Comparison of ENCODE assay signal across 8 mouse cellular contexts in genomic region chr17:27558845-27559244, GRCm38 (mm10). TPM values are rescaled to one million over a fixed set of nuclear protein-coding genes. Genes with fewer than 3 reads are reported as not detected.
DNase-seq lines count a peak whose midpoint lies in the region; ATAC-seq and TF ChIP-seq lines count a peak whose summit lies in the region.

No protein-coding gene starts in this region.

- no peak for ATAC-seq in heart, embryonic 13.5 days (ENCODE audit: extremely low read depth, insufficient number of reproducible peaks, low FRiP score, low TSS enrichment)
- ATAC-seq in G1E (ENCODE audit: extremely low read depth, insufficient number of reproducible peaks, low FRiP score, poor library complexity, severe bottlenecking) = no peak
- no peak for ATAC-seq in hindbrain, embryonic 14.5 days (ENCODE audit: low FRiP score)
- no peak for ATAC-seq in midbrain, embryonic 13.5 days

- no peak for DNase-seq in heart, postnatal 25 days (ENCODE audit: low spot score)
- DNase-seq in G1E (ENCODE audit: low spot score) = no peak
- DNase-seq in hindbrain, embryonic 14.5 days (ENCODE audit: low spot score) = no peak
- DNase-seq in adrenal gland, postnatal 14 days = no peak
- no peak for DNase-seq in frontal cortex, postnatal 36 days (ENCODE audit: low spot score in 2 of 2)
- no peak for DNase-seq in Muller cell, postnatal 12 days (ENCODE audit: inconsistent ontology term)

- peaks cover 59% of the 10 kb centered on the region for H3K4me1 ChIP-seq in heart, embryonic 13.5 days
- peaks cover 61% of the 10 kb centered on the region for H3K4me1 ChIP-seq in G1E (ENCODE audit: insufficient read depth, low read depth, low read length)
- peaks cover 19% of the 10 kb centered on the region for H3K4me1 ChIP-seq in hindbrain, embryonic 14.5 days (replicated peaks; ENCODE audit: control insufficient read depth, insufficient read depth, low read length)
- H3K4me1 ChIP-seq in midbrain, embryonic 13.5 days (replicated peaks) = peaks cover 51% of the 10 kb centered on the region

- no peaks in the 10 kb centered on the region for H3K27me3 ChIP-seq in heart, embryonic 13.5 days (replicated peaks)
- no peaks in the 10 kb centered on the region for H3K27me3 ChIP-seq in G1E (ENCODE audit: insufficient read depth, low read length)
- H3K27me3 ChIP-seq in hindbrain, embryonic 14.5 days (ENCODE audit: control insufficient read depth, insufficient read depth, low read length) = peaks cover 10% of the 10 kb centered on the region; the same call in 1 of the 2 replicates
- peaks cover 11% of the 10 kb centered on the region for H3K27me3 ChIP-seq in midbrain, embryonic 13.5 days

- no peak for TF ChIP-seq CTCF in G1E (IDR thresholded peaks at IDR 0.05; ENCODE audit: low read depth, low read length)

- H3K36me3 ChIP-seq in heart, embryonic 13.5 days = peaks cover 24% of the 10 kb centered on the region
- H3K36me3 ChIP-seq in G1E (replicated peaks) = peaks cover 48% of the 10 kb centered on the region
- H3K36me3 ChIP-seq in hindbrain, embryonic 14.5 days (replicated peaks; ENCODE audit: control insufficient read depth, insufficient read depth) = peaks cover 15% of the 10 kb centered on the region
- peaks cover 9% of the 10 kb centered on the region for H3K36me3 ChIP-seq in midbrain, embryonic 13.5 days

- WGBS in heart, embryonic 13.5 days = 13% methylated on average over 5 of the region's 5 CpGs
- 9% methylated on average over 5 of the region's 5 CpGs for WGBS in hindbrain, embryonic 14.5 days
- WGBS in midbrain, embryonic 13.5 days = 8% methylated on average over 5 of the region's 5 CpGs

- peak overlapping the region; percentile 64 for H3K9ac ChIP-seq in heart, embryonic 13.5 days
- no peak overlapping the region for H3K9ac ChIP-seq in hindbrain, embryonic 14.5 days
- H3K9ac ChIP-seq in midbrain, embryonic 13.5 days (replicated peaks) = no peak overlapping the region

- intact Hi-C loops in heart, postnatal 25 days (cut with DNase I) = no loop called here

- no peaks in the 10 kb centered on the region for H3K9me3 ChIP-seq in heart, embryonic 13.5 days
- H3K9me3 ChIP-seq in G1E (replicated peaks) = no peaks in the 10 kb centered on the region
- no peaks in the 10 kb centered on the region for H3K9me3 ChIP-seq in hindbrain, embryonic 14.5 days (ENCODE audit: control insufficient read depth, low read length)
- no peaks in the 10 kb centered on the region for H3K9me3 ChIP-seq in midbrain, embryonic 13.5 days

- 0 out of 2 replicates have a peak overlapping the region, but pooled peaks have one; percentile 13 for H3K27ac ChIP-seq in heart, embryonic 13.5 days (replicated peaks)
- H3K27ac ChIP-seq in hindbrain, embryonic 14.5 days = no peak overlapping the region
- no peak overlapping the region for H3K27ac ChIP-seq in midbrain, embryonic 13.5 days

- peak overlapping the region; percentile 88; the same call in 1 of the 2 replicates for H3K4me3 ChIP-seq in heart, embryonic 13.5 days
- peak overlapping the region; percentile 95 for H3K4me3 ChIP-seq in G1E (ENCODE audit: low read depth, low read length)
- H3K4me3 ChIP-seq in hindbrain, embryonic 14.5 days (replicated peaks; ENCODE audit: low read length) = no peak overlapping the region
- H3K4me3 ChIP-seq in midbrain, embryonic 13.5 days (replicated peaks) = no peak overlapping the region

- peak overlapping the region; percentile 86 for H3K4me2 ChIP-seq in heart, embryonic 13.5 days
- peak overlapping the region; percentile 82 for H3K4me2 ChIP-seq in hindbrain, embryonic 14.5 days (replicated peaks)
- peak overlapping the region; percentile 90 for H3K4me2 ChIP-seq in midbrain, embryonic 13.5 days (replicated peaks)

RNA-seq across cellular contexts. Expression of gene Hmga1, which starts 2.5 kb away (rescaled TPM):
- polyA plus RNA-seq in heart, embryonic 13.5 days (2015; fragmentation: Nextera tagmentation; extraction: Ambion mirVana) = 153 and 160 TPM in 2 replicates
- total RNA-seq in heart, postnatal 25 days (2021) = 10 to 100 TPM; 35.2 to 42.0 TPM
- total RNA-seq in G1E (2014; fragmentation: Nextera tagmentation) (270 and 298 TPM in 2 replicates), G1E (2017) (123 and 131 TPM in 2 replicates)
- 1,702 and 2,389 TPM in 2 replicates for polyA plus RNA-seq in G1E (2012)
- polyA plus RNA-seq in hindbrain, embryonic 14.5 days (2014; fragmentation: Nextera tagmentation; extraction: Ambion mirVana) = 136 and 148 TPM in 2 replicates
- 120 and 124 TPM in 2 replicates for polyA plus RNA-seq in midbrain, embryonic 13.5 days (2015; fragmentation: Nextera tagmentation; extraction: Ambion mirVana)
- total RNA-seq in adrenal gland, postnatal 14 days (2021) = 17.4 and 27.0 TPM in 2 replicates

RNA-seq across cellular contexts. Expression of gene AI413582, which starts 6.7 kb away (rescaled TPM):
- 16.0 and 18.3 TPM in 2 replicates for polyA plus RNA-seq in heart, embryonic 13.5 days (2015; fragmentation: Nextera tagmentation; extraction: Ambion mirVana)
- total RNA-seq in heart, postnatal 25 days (2021) = 1 to 10 TPM; 7.3 to 7.7 TPM
- total RNA-seq in G1E (2014; fragmentation: Nextera tagmentation) (78.2 and 85.2 TPM in 2 replicates), G1E (2017) (50.8 and 57.0 TPM in 2 replicates)
- polyA plus RNA-seq in G1E (2012) = 159 and 163 TPM in 2 replicates
- 68.0 and 76.5 TPM in 2 replicates for polyA plus RNA-seq in hindbrain, embryonic 14.5 days (2014; fragmentation: Nextera tagmentation; extraction: Ambion mirVana)
- polyA plus RNA-seq in midbrain, embryonic 13.5 days (2015; fragmentation: Nextera tagmentation; extraction: Ambion mirVana) = 33.4 and 36.8 TPM in 2 replicates
- 10.9 and 19.7 TPM in 2 replicates for total RNA-seq in adrenal gland, postnatal 14 days (2021)

RNA-seq across cellular contexts. Expression of gene Grm4, which starts 37.6 kb away (rescaled TPM):
- 0.03 and 0.08 TPM in 2 replicates for polyA plus RNA-seq in heart, embryonic 13.5 days (2015; fragmentation: Nextera tagmentation; extraction: Ambion mirVana)
- under 1 TPM; 0.11 to 0.44 TPM for total RNA-seq in heart, postnatal 25 days (2021)
- not detected in 2 replicates for total RNA-seq in G1E (2014; fragmentation: Nextera tagmentation)
- 0.05 TPM in 1 of 2 replicates, not detected in the other for total RNA-seq in G1E (2017)
- 0.02 TPM in 1 of 2 replicates, not detected in the other for polyA plus RNA-seq in G1E (2012)
- polyA plus RNA-seq in hindbrain, embryonic 14.5 days (2014; fragmentation: Nextera tagmentation; extraction: Ambion mirVana) = 9.0 and 10.1 TPM in 2 replicates
- polyA plus RNA-seq in midbrain, embryonic 13.5 days (2015; fragmentation: Nextera tagmentation; extraction: Ambion mirVana) = 5.8 and 6.1 TPM in 2 replicates
- total RNA-seq in adrenal gland, postnatal 14 days (2021) = 3.9 and 4.5 TPM in 2 replicates

Comparison
In these comparisons a context has a peak if more than half of its experiments do, and no peak if none do; other contexts are left out.
1. H3K4me3 ChIP-seq: peak in heart, embryonic 13.5 days (single experiment) and G1E (single experiment); none in hindbrain, embryonic 14.5 days (single experiment) and midbrain, embryonic 13.5 days (single experiment).
2. RNA of gene Hmga1, which starts 2.5 kb away (polyA plus RNA-seq): 1,702 to 2,389 TPM in G1E; 153 to 160 TPM in heart, embryonic 13.5 days, 136 to 148 TPM in hindbrain, embryonic 14.5 days and 120 to 124 TPM in midbrain, embryonic 13.5 days; every median in the first group is over 10 times any median in the second.
3. Peak in every context shown above with its lines, with median percentiles within 50 percentile points of each other: H3K4me2 ChIP-seq.